Mouse (Mus musculus): ENCODE measurements around the gene Slc39a10. TPM values are rescaled to one million over a fixed set of nuclear protein-coding genes. Genes with fewer than 3 reads are reported as not detected.
"Not testable (repeated sequence)": the region's sequence is repeated elsewhere in the genome, so short reads cannot be mapped to it uniquely, and the experiment has no call there.

Gene Slc39a10
- polyA plus RNA-seq, 1 experiment from 2014 or later = 46.9 TPM

- Histone ChIP-seq H3K27ac (ENCODE audit: low read length) (no peak overlapping the region), H3K4me1 (ENCODE audit: control insufficient read depth, insufficient read depth, low read length) (no peaks in the 10 kb centered on the region), H3K9ac (ENCODE audit: low read length) (no peak overlapping the region), H3K36me3 (ENCODE audit: control insufficient read depth, insufficient read depth, low read length) (no peaks in the 10 kb centered on the region), H3K9me3 (replicated peaks; ENCODE audit: control insufficient read depth, low read length) (no peaks in the 10 kb centered on the region), H3K4me2 (ENCODE audit: low read depth, low read length) (no peak overlapping the region), H3K4me3 (replicated peaks; ENCODE audit: low read length) (no peak overlapping the region), H3K27me3 (ENCODE audit: control insufficient read depth, insufficient read depth, low read length) (no peaks in the 10 kb centered on the region)
- WGBS = 56% methylated on average over 4 of the region's 4 CpGs
- ATAC-seq (ENCODE audit: insufficient read depth, low FRiP score) = no peak
These were observed 49.2 kb downstream of the Slc39a10 start for GRCm38 (mm10) chr1:46843406-46843805.

GRCm38 (mm10) chr1:46831927-46832326 is 60.7 kb downstream of the Slc39a10 start:
- WGBS = 91% methylated on average over 5 of the region's 5 CpGs

GRCm38 (mm10) chr1:46830066-46830843 is 62.4 kb downstream of the Slc39a10 start:
- Histone ChIP-seq H3K4me2 (ENCODE audit: low read depth, low read length) (no peak overlapping the region), H3K4me3 (replicated peaks; ENCODE audit: low read length) (no peak overlapping the region), H3K27me3 (ENCODE audit: control insufficient read depth, insufficient read depth, low read length) (no peaks in the 10 kb centered on the region), H3K4me1 (ENCODE audit: control insufficient read depth, insufficient read depth, low read length) (no peaks in the 10 kb centered on the region), H3K36me3 (ENCODE audit: control insufficient read depth, insufficient read depth, low read length) (peaks cover 7% of the 10 kb centered on the region; the same call in 1 of the 2 replicates), H3K9ac (ENCODE audit: low read length) (no peak overlapping the region), H3K27ac (ENCODE audit: low read length) (no peak overlapping the region), H3K9me3 (replicated peaks; ENCODE audit: control insufficient read depth, low read length) (no peaks in the 10 kb centered on the region)
- ATAC-seq (ENCODE audit: insufficient read depth, low FRiP score) = no peak
- WGBS = 84% methylated on average over 2 of the region's 2 CpGs

More at GRCm38 (mm10) chr1:46831927-46832326, 60.7 kb downstream of the Slc39a10 start:
- no peak for ATAC-seq (ENCODE audit: insufficient read depth, low FRiP score)
- Histone ChIP-seq H3K4me3 (replicated peaks; ENCODE audit: low read length) (no peak overlapping the region), H3K9me3 (replicated peaks; ENCODE audit: control insufficient read depth, low read length) (no peaks in the 10 kb centered on the region), H3K27ac (ENCODE audit: low read length) (no peak overlapping the region), H3K27me3 (ENCODE audit: control insufficient read depth, insufficient read depth, low read length) (no peaks in the 10 kb centered on the region), H3K4me2 (ENCODE audit: low read depth, low read length) (no peak overlapping the region), H3K9ac (ENCODE audit: low read length) (no peak overlapping the region), H3K4me1 (ENCODE audit: control insufficient read depth, insufficient read depth, low read length) (no peaks in the 10 kb centered on the region), H3K36me3 (ENCODE audit: control insufficient read depth, insufficient read depth, low read length) (peaks cover 14% of the 10 kb centered on the region)

GRCm38 (mm10) chr1:46822256-46822972 is 70.2 kb downstream of the Slc39a10 start:
- no peak overlapping the region for H3K4me3 ChIP-seq (replicated peaks; ENCODE audit: low read length)
- no peak for ATAC-seq (ENCODE audit: insufficient read depth, low FRiP score)
- H3K27ac ChIP-seq (ENCODE audit: low read length) = no peak overlapping the region
- WGBS = 72% methylated on average over 4 of the region's 4 CpGs
- no peak overlapping the region for H3K9ac ChIP-seq (ENCODE audit: low read length)
- H3K4me2 ChIP-seq (ENCODE audit: low read depth, low read length) = no peak overlapping the region
- no peaks in the 10 kb centered on the region for H3K9me3 ChIP-seq (replicated peaks; ENCODE audit: control insufficient read depth, low read length)
- H3K27me3 ChIP-seq (ENCODE audit: control insufficient read depth, insufficient read depth, low read length) = no peaks in the 10 kb centered on the region
- peaks cover 4% of the 10 kb centered on the region; the same call in 1 of the 2 replicates for H3K36me3 ChIP-seq (ENCODE audit: control insufficient read depth, insufficient read depth, low read length)
- H3K4me1 ChIP-seq (ENCODE audit: control insufficient read depth, insufficient read depth, low read length) = no peaks in the 10 kb centered on the region

GRCm38 (mm10) chr1:46817934-46818333 is 74.7 kb downstream of the Slc39a10 start:
- H3K27me3 ChIP-seq (ENCODE audit: control insufficient read depth, insufficient read depth, low read length) = no peaks in the 10 kb centered on the region

GRCm38 (mm10) chr1:46808630-46809029 is 84.0 kb downstream of the Slc39a10 start:
- not testable (repeated sequence) for H3K9ac ChIP-seq (ENCODE audit: low read length); H3K4me3 ChIP-seq (replicated peaks; ENCODE audit: low read length); H3K36me3 ChIP-seq (ENCODE audit: control insufficient read depth, insufficient read depth, low read length); H3K4me2 ChIP-seq (ENCODE audit: low read depth, low read length); H3K9me3 ChIP-seq (replicated peaks; ENCODE audit: control insufficient read depth, low read length); ATAC-seq (ENCODE audit: insufficient read depth, low FRiP score); H3K27ac ChIP-seq (ENCODE audit: low read length); H3K4me1 ChIP-seq (ENCODE audit: control insufficient read depth, insufficient read depth, low read length); H3K27me3 ChIP-seq (ENCODE audit: control insufficient read depth, insufficient read depth, low read length)
- WGBS = 84% methylated on average over 4 of the region's 4 CpGs

More at GRCm38 (mm10) chr1:46817934-46818333, 74.7 kb downstream of the Slc39a10 start:
- no peaks in the 10 kb centered on the region for H3K9me3 ChIP-seq (replicated peaks; ENCODE audit: control insufficient read depth, low read length)
- no peak overlapping the region for H3K27ac ChIP-seq (ENCODE audit: low read length)
- ATAC-seq (ENCODE audit: insufficient read depth, low FRiP score) = no peak
- 93% methylated on average over 5 of the region's 5 CpGs for whole genome bisulfite sequencing
- H3K36me3 ChIP-seq (ENCODE audit: control insufficient read depth, insufficient read depth, low read length) = peaks cover 8% of the 10 kb centered on the region; the same call in 1 of the 2 replicates
- no peaks in the 10 kb centered on the region for H3K4me1 ChIP-seq (ENCODE audit: control insufficient read depth, insufficient read depth, low read length)
- H3K4me2 ChIP-seq (ENCODE audit: low read depth, low read length) = no peak overlapping the region
- no peak overlapping the region for H3K9ac ChIP-seq (ENCODE audit: low read length)
- no peak overlapping the region for H3K4me3 ChIP-seq (replicated peaks; ENCODE audit: low read length)

- no peak overlapping the region for H3K9ac ChIP-seq (ENCODE audit: low read length)
- ATAC-seq (ENCODE audit: insufficient read depth, low FRiP score) = no peak
- H3K4me2 ChIP-seq (ENCODE audit: low read depth, low read length) = no peak overlapping the region
- no peaks in the 10 kb centered on the region for H3K36me3 ChIP-seq (ENCODE audit: control insufficient read depth, insufficient read depth, low read length)
- no peaks in the 10 kb centered on the region for H3K4me1 ChIP-seq (ENCODE audit: control insufficient read depth, insufficient read depth, low read length)
- 79% methylated on average over 1 of the region's 1 CpGs for WGBS
- no peaks in the 10 kb centered on the region for H3K9me3 ChIP-seq (replicated peaks; ENCODE audit: control insufficient read depth, low read length)
- no peaks in the 10 kb centered on the region for H3K27me3 ChIP-seq (ENCODE audit: control insufficient read depth, insufficient read depth, low read length)
- H3K27ac ChIP-seq (ENCODE audit: low read length) = no peak overlapping the region
- no peak overlapping the region for H3K4me3 ChIP-seq (replicated peaks; ENCODE audit: low read length)
These were observed 87.6 kb downstream of the Slc39a10 start for GRCm38 (mm10) chr1:46805074-46805473.

GRCm38 (mm10) chr1:46782227-46782626 is 110.4 kb downstream of the Slc39a10 start:
- H3K4me3 ChIP-seq (replicated peaks; ENCODE audit: low read length); H3K4me1 ChIP-seq (ENCODE audit: control insufficient read depth, insufficient read depth, low read length); H3K27me3 ChIP-seq (ENCODE audit: control insufficient read depth, insufficient read depth, low read length); ATAC-seq (ENCODE audit: insufficient read depth, low FRiP score); H3K36me3 ChIP-seq (ENCODE audit: control insufficient read depth, insufficient read depth, low read length); H3K4me2 ChIP-seq (ENCODE audit: low read depth, low read length); H3K9ac ChIP-seq (ENCODE audit: low read length); H3K27ac ChIP-seq (ENCODE audit: low read length); H3K9me3 ChIP-seq (replicated peaks; ENCODE audit: control insufficient read depth, low read length): not testable (repeated sequence)
- 70% methylated on average over 4 of the region's 4 CpGs for WGBS

GRCm38 (mm10) chr1:46770077-46770695 is 122.5 kb downstream of the Slc39a10 start:
- H3K4me3 ChIP-seq (replicated peaks; ENCODE audit: low read length); H3K27me3 ChIP-seq (ENCODE audit: control insufficient read depth, insufficient read depth, low read length); H3K4me1 ChIP-seq (ENCODE audit: control insufficient read depth, insufficient read depth, low read length); H3K36me3 ChIP-seq (ENCODE audit: control insufficient read depth, insufficient read depth, low read length); H3K9ac ChIP-seq (ENCODE audit: low read length); H3K27ac ChIP-seq (ENCODE audit: low read length); ATAC-seq (ENCODE audit: insufficient read depth, low FRiP score); H3K9me3 ChIP-seq (replicated peaks; ENCODE audit: control insufficient read depth, low read length); H3K4me2 ChIP-seq (ENCODE audit: low read depth, low read length): not testable (repeated sequence)
- WGBS = 83% methylated on average over 7 of the region's 7 CpGs
